Mouse (Mus musculus) central nervous system, embryonic 14 days (tissue): Measurements from ENCODE around the gene Dnajc24. TPM values are rescaled to one million over a fixed set of nuclear protein-coding genes. Genes with fewer than 3 reads are reported as not detected.

ENCODE experiments used
- polyA plus RNA-seq: library from polyadenylated mRNA; depleted of rRNA; stranded (reverse); fragments of >200 nt; gene quantifications from 2 replicates; pipeline ENCODE4 v1.2.3, GENCODE M21; 2012; rRNA removed

Gene Dnajc24
- polyA plus RNA-seq = 28.4 and 33.3 TPM in 2 replicates

GRCm38 (mm10) chr2:106002835-106003739 is at the start of gene Dnajc24:
TSS of gene Dnajc24 (minus strand) at chr2:106003549.

Other genes starting within 250 kb of the Dnajc24 start
- gene Elp4, start 99.0 kb downstream of the Dnajc24 start, polyA plus RNA-seq = 14.4 and 16.6 TPM in 2 replicates
- 47.6 and 51.5 TPM in 2 replicates for gene Immp1l, start 98.9 kb downstream of the Dnajc24 start, polyA plus RNA-seq